Mouse (Mus musculus): Measurements from ENCODE around the gene Card9.

GRCm38 (mm10) chr2:26338302-26339203, 22.2 kb downstream of the Card9 start:
- no peak for TF ChIP-seq CTCF (IDR thresholded peaks at IDR 0.05; ENCODE audit: control insufficient read depth, insufficient read depth, low read length)
- TF ChIP-seq POLR2A (IDR thresholded peaks at IDR 0.05; ENCODE audit: borderline replicate concordance, control insufficient read depth, low read depth, low read length), result no peak
